Mouse (Mus musculus): ENCODE results near the gene Eapp. TPM values are rescaled to one million over a fixed set of nuclear protein-coding genes. Genes with fewer than 3 reads are reported as not detected.

Eapp gene
- polyA plus RNA-seq, 1 experiment from 2014 or later, result 86.5 TPM

DNA sequence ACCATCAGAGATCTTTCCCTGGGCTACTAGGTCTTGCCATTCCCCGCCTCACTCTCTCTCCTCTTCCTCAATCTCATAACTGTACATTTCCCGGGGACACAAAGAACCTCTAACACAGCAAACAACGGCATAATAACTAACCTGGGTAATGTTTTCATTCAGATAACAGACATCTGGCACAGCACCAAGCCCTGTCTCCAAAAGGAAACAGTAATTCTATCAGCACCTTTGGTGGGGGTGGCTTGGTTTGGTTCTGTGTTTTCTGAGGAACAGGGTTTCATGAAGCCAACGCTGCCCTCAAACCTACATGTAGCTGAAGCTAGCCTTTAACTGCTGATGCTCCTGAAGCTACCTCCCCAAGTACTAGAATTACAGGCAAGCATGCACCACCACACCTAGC, 41.6 kb downstream of the Eapp start:
- peak overlapping the region; percentile 77 for H3K4me2 ChIP-seq
- peaks cover 42% of the 10 kb centered on the region for H3K4me1 ChIP-seq
- H3K27ac ChIP-seq (replicated peaks), result no peak overlapping the region
- no peaks in the 10 kb centered on the region for H3K27me3 ChIP-seq (replicated peaks)
- 86% methylated on average over 4 of the region's 4 CpGs for WGBS
- H3K36me3 ChIP-seq, result 0 out of 2 replicates have a peak, but pooled peaks cover 6% of the 10 kb centered on the region
- no peak for ATAC-seq (ENCODE audit: low FRiP score)
- no peak overlapping the region for H3K4me3 ChIP-seq (replicated peaks)
- no peaks in the 10 kb centered on the region for H3K9me3 ChIP-seq (replicated peaks)
- 0 out of 2 replicates have a peak overlapping the region, but pooled peaks have one; percentile 36 for H3K9ac ChIP-seq (replicated peaks)

DNA sequence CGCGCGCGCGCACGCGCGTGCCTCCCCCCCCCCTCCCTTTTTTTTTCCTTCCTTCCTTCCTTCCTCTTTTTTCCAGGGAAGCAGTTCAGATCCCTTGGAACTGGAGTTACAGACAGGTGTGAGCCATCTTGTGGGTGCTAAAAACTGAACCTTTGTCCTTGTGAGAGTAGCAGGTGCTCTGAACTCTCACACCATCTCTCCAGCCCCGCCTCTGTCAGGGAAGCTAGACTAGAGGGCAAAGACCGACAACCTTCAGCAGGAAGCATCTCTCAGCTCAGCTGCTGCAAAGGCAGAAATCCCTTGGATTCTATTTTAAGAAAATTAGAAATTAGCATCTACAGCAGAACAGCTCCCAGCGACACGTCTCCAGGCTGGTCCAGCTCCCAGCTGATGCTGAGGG, 43.4 kb downstream of the Eapp start:
- peaks cover 12% of the 10 kb centered on the region; the same call in 1 of the 2 replicates for H3K36me3 ChIP-seq
- ATAC-seq (ENCODE audit: low FRiP score), result no peak
- no peak overlapping the region for H3K9ac ChIP-seq (replicated peaks)
- H3K4me1 ChIP-seq, result peaks cover 42% of the 10 kb centered on the region
- peak overlapping the region; percentile 57 for H3K27ac ChIP-seq (replicated peaks)
- no peaks in the 10 kb centered on the region for H3K27me3 ChIP-seq (replicated peaks)
- WGBS, result 80% methylated on average over 12 of the region's 12 CpGs
- no peaks in the 10 kb centered on the region for H3K9me3 ChIP-seq (replicated peaks)
- no peak overlapping the region for H3K4me3 ChIP-seq (replicated peaks)
- H3K4me2 ChIP-seq, result 0 out of 2 replicates have a peak overlapping the region, but pooled peaks have one; percentile 7

DNA sequence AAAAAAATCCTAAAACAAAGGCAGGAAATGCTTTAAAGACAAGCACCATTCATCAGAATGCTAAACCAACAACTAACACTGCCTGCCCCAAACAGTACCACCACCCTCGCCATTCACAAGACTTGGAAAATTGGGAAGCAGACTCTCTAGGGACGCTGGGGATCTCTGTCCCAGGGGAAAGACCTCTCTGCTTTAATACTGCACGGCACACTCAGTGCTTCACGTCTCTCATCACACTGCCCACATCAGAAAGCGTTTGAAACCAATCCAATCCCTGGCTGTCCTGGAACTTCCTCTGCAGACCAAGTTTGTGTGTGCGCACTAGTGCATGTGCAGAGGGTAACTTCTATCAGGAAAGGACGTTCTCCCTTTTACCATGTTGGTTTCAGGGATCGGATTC, 43.9 kb downstream of the Eapp start:
- no peak overlapping the region for H3K9ac ChIP-seq (replicated peaks)
- H3K9me3 ChIP-seq (replicated peaks), result no peaks in the 10 kb centered on the region
- no peak for ATAC-seq (ENCODE audit: low FRiP score)
- H3K4me3 ChIP-seq (replicated peaks), result no peak overlapping the region
- no peaks in the 10 kb centered on the region for H3K27me3 ChIP-seq (replicated peaks)
- WGBS, result 42% methylated on average over 8 of the region's 8 CpGs
- H3K4me2 ChIP-seq, result 0 out of 2 replicates have a peak overlapping the region, but pooled peaks have one; percentile 7
- H3K36me3 ChIP-seq, result peaks cover 12% of the 10 kb centered on the region; the same call in 1 of the 2 replicates
- H3K4me1 ChIP-seq, result peaks cover 37% of the 10 kb centered on the region
- H3K27ac ChIP-seq (replicated peaks), result peak overlapping the region; percentile 57

DNA sequence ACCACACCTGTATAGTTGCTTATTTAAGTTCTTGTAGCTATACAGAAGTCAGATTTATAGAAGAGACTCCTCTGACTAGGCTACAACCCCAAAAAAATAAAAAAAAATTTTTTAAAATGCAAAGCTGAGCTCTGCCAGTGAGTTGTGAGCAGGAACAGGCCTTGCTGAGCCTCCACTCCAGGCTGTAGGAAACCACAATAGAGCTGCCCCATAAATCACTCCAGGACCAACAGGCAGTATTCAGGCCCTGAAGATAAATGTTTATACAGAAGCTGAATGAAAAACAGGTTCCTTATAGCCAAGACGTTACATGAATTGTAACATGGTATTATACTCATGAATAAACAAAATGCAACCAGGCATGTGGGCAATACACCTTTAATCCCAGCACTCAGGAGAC, 44.5 kb downstream of the Eapp start:
- WGBS, result 3% methylated on average over 1 of the region's 1 CpGs
- no peak overlapping the region for H3K9ac ChIP-seq (replicated peaks)
- no peak; the same call in 1 of the 2 replicates for ATAC-seq (ENCODE audit: low FRiP score)

DNA sequence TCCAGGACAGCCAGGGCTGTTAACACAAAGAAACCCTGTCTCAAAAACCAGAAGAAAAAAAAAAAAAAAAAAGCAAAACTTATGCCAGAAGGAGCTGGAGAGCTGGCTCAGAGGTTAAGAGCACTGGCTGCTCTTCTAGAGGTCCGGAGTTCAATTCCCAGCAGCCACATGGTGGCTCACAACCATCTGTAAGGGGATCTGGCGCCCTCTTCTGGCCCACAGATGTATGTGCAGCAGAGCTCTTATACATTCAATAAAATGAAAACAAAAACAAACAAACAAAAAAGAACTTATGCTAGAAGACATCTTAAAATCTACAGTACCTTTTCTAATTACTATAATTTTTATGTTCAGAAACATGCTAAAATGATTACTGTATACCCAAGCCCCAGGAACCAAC, 50.8 kb downstream of the Eapp start:
- no peak overlapping the region for H3K27ac ChIP-seq (replicated peaks)
- H3K9me3 ChIP-seq (replicated peaks), result no peaks in the 10 kb centered on the region
- H3K9ac ChIP-seq (replicated peaks), result no peak overlapping the region
- no peak for ATAC-seq (ENCODE audit: low FRiP score)
- H3K27me3 ChIP-seq (replicated peaks), result no peaks in the 10 kb centered on the region
- peaks cover 11% of the 10 kb centered on the region; the same call in 1 of the 2 replicates for H3K36me3 ChIP-seq
- WGBS, result 78% methylated on average over 2 of the region's 2 CpGs
- no peak overlapping the region for H3K4me2 ChIP-seq
- H3K4me3 ChIP-seq (replicated peaks), result no peak overlapping the region
- H3K4me1 ChIP-seq, result no peaks in the 10 kb centered on the region

More for the DNA sequence above, 44.5 kb downstream of the Eapp start:
- Histone ChIP-seq H3K36me3 (peaks cover 15% of the 10 kb centered on the region; the same call in 1 of the 2 replicates), H3K4me1 (peaks cover 34% of the 10 kb centered on the region), H3K27ac (replicated peaks) (no peak overlapping the region), H3K4me3 (replicated peaks) (no peak overlapping the region), H3K9me3 (replicated peaks) (no peaks in the 10 kb centered on the region), H3K27me3 (replicated peaks) (no peaks in the 10 kb centered on the region), H3K4me2 (no peak overlapping the region)

DNA sequence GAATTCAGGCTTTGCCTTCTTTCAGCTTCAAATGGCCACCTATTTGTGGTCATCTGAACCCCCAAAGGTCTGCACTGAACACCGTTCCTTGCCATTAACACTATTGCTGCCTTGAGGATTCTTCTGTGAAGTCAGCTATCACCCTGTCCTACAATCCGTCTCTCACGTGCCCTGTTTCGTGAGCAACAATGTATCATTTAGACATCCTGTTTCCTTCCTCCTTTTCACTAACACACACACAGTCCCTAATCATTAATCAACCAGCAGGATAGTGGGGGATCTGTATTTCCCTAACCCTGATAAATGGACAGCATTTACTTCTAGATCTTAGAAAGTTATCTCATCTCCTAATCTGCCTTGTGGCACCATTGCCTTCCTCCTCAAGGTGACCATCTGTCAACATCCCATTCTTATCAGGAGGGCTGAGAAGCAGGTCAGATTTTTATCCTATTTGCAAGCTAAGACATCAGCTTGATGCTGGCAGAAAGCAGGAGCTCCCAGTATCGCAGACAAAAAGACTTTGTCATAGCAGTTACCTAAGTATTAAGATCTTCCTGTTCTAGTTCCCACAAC, 52.3 kb downstream of the Eapp start:
- no peak for ATAC-seq (ENCODE audit: low FRiP score)
- Histone ChIP-seq H3K9me3 (replicated peaks) (no peaks in the 10 kb centered on the region), H3K27ac (replicated peaks) (no peak overlapping the region; the same call in 1 of the 2 replicates), H3K4me3 (replicated peaks) (no peak overlapping the region), H3K27me3 (replicated peaks) (no peaks in the 10 kb centered on the region), H3K36me3 (peaks cover 9% of the 10 kb centered on the region; the same call in 1 of the 2 replicates), H3K4me2 (no peak overlapping the region), H3K4me1 (no peaks in the 10 kb centered on the region), H3K9ac (replicated peaks) (no peak overlapping the region)
- 66% methylated on average over 5 of the region's 5 CpGs for WGBS

DNA sequence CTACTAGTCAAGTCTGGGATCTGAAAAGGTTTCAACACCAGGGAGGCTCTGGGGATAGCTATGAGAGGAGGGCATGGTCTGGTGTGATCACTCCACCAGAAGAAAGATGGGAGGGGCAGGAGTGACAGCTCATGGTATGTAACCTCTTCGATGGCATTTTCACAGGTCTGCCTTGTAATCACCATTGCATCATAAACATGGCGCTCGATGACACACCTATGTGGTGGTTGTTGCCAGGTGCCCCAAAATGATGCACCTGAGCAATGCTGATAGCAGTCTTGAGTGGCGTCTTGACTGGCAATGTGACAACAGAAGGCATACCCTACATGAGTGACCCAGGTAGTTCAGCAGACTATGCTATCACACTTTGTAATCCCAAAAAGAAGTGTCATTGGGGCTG, 54.3 kb downstream of the Eapp start:
- ATAC-seq (ENCODE audit: low FRiP score), result no peak
- Histone ChIP-seq H3K9me3 (replicated peaks) (no peaks in the 10 kb centered on the region), H3K36me3 (no peaks in the 10 kb centered on the region), H3K4me2 (no peak overlapping the region), H3K4me1 (no peaks in the 10 kb centered on the region), H3K27ac (replicated peaks) (no peak overlapping the region), H3K4me3 (replicated peaks) (no peak overlapping the region), H3K27me3 (replicated peaks) (no peaks in the 10 kb centered on the region), H3K9ac (replicated peaks) (no peak overlapping the region)
- 97% methylated on average over 4 of the region's 4 CpGs for WGBS

DNA sequence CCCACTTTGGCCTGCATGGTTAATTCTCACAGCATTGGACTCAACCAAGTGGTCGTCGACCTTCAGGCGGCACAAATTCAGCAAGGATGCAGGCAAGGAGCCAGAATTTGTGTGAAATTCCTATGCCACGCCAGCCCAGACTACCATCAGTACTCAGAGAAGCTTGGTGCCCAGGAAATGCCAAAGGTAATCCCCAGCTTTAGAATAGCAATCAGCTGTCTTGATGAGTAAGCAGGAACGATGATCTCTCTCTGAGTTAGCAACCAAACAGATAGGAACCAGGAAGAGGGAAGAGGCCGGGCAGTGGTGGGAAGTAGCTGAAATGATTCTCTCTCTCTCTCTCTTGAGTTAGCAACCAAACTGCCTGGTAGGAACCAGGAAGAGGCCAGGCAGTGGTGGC, 55.4 kb downstream of the Eapp start:
- H3K4me2 ChIP-seq, result no peak overlapping the region
- H3K27ac ChIP-seq (replicated peaks), result no peak overlapping the region
- no peaks in the 10 kb centered on the region for H3K9me3 ChIP-seq (replicated peaks)
- H3K36me3 ChIP-seq, result no peaks in the 10 kb centered on the region
- no peak for ATAC-seq (ENCODE audit: low FRiP score)
- H3K27me3 ChIP-seq (replicated peaks), result no peaks in the 10 kb centered on the region
- H3K9ac ChIP-seq (replicated peaks), result no peak overlapping the region
- WGBS, result 91% methylated on average over 6 of the region's 6 CpGs
- no peaks in the 10 kb centered on the region for H3K4me1 ChIP-seq
- no peak overlapping the region for H3K4me3 ChIP-seq (replicated peaks)

DNA sequence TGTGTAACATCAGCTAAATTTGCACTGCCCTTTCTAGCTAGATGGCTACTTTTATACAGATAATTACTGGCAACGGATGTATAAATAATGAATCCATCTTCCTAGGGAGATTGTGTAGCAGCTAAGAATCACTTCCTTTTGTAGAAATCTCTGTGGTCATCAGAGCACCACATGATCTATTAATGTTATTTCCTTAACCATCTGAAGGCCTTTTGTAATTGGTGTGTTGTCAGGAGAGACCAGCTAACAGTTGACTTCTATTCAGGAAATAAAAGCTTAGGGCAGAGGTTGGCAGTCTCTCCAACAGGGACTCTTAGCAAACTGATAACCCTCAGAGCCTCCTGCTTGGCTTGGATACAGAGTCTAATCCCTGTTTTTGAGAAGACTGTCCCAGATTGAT, 58.7 kb downstream of the Eapp start:
- Histone ChIP-seq H3K4me2 (no peak overlapping the region), H3K9me3 (replicated peaks) (no peaks in the 10 kb centered on the region), H3K9ac (replicated peaks) (no peak overlapping the region), H3K4me3 (replicated peaks) (no peak overlapping the region), H3K27me3 (replicated peaks) (no peaks in the 10 kb centered on the region), H3K4me1 (no peaks in the 10 kb centered on the region), H3K36me3 (no peaks in the 10 kb centered on the region), H3K27ac (replicated peaks) (no peak overlapping the region)
- 84% methylated on average over 1 of the region's 1 CpGs for WGBS
- ATAC-seq (ENCODE audit: low FRiP score), result no peak

DNA sequence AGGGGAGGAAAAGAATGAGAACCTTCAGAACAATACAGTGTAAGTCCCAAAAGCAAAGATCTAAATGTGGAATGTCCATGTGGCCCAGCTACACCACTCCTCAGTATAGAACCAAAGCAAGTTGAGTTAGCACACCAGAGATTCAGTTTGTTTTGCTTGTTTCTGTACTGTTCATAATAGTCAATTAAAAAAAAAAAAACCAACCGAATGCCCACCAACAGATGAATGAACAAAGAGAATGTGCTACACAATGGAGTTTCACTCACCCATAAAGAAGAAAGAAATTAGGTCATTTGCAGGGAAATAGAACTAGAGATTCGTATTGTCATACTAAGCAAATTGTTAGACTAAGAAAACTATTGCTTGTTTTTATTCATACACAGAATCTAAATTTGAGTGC, 63.6 kb downstream of the Eapp start:
- Histone ChIP-seq H3K27ac (replicated peaks) (no peak overlapping the region), H3K36me3 (no peaks in the 10 kb centered on the region), H3K4me1 (no peaks in the 10 kb centered on the region), H3K9me3 (replicated peaks) (no peaks in the 10 kb centered on the region), H3K4me3 (replicated peaks) (no peak overlapping the region), H3K27me3 (replicated peaks) (no peaks in the 10 kb centered on the region), H3K4me2 (no peak overlapping the region), H3K9ac (replicated peaks) (no peak overlapping the region)
- 75% methylated on average over 2 of the region's 2 CpGs for WGBS
- no peak for ATAC-seq (ENCODE audit: low FRiP score)

DNA sequence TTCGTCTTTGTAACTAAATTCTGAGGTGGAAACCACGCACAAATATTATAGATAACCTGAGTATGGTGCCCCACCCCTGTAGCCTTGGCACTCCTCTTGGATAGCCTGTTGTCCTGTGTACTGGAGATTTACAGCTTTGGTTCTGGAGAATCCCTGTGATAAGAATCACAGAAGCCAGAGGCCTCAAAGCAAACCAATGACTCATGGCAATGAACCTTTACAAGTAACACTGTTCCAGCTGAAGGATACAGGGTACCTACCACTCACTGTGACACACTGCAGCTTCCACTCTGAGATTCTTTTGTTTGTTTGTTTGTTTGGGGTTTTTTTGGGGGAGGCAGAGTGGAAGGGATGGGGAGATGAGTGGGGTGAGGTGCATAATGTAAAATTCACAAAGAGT, 73.8 kb downstream of the Eapp start:
- Histone ChIP-seq H3K36me3 (no peaks in the 10 kb centered on the region), H3K9ac (replicated peaks) (no peak overlapping the region), H3K9me3 (replicated peaks) (no peaks in the 10 kb centered on the region), H3K4me1 (no peaks in the 10 kb centered on the region), H3K27me3 (replicated peaks) (no peaks in the 10 kb centered on the region), H3K4me2 (no peak overlapping the region), H3K4me3 (replicated peaks) (no peak overlapping the region), H3K27ac (replicated peaks) (no peak overlapping the region)
- WGBS, result 98% methylated on average over 2 of the region's 2 CpGs
- ATAC-seq (ENCODE audit: low FRiP score), result no peak

All from neural tube, embryonic 15.5 days (tissue).